Mouse (Mus musculus) liver, adult 2 months (tissue): ENCODE results near the gene Grin1. TPM values are rescaled to one million over a fixed set of nuclear protein-coding genes. Genes with fewer than 3 reads are reported as not detected.

Experiments
- DNase-seq: peaks from one replicate; pipeline ENCODE4 v3.0.0-alpha.2; 2011; ENCODE audit warnings: low read depth, low spot score; ENCODE audit errors: extremely low read depth
- H3K27ac ChIP-seq: fragments of 200-500 bp; replicated peaks from 2 replicates; pipeline ENCODE4 v1.5.1; 2012; ENCODE audit warnings: low read depth, mild to moderate bottlenecking, control low read depth, inconsistent platforms, low read length; ENCODE audit not compliant: insufficient read depth
- H3K27me3 ChIP-seq: fragments of 200-500 bp; 2 replicates; pipeline ENCODE4 v1.6.1; 2012; ENCODE audit warnings: mild to moderate bottlenecking, moderate library complexity, low read length, inconsistent platforms; ENCODE audit not compliant: control insufficient read depth, insufficient read depth
- H3K36me3 ChIP-seq: fragments of 200-500 bp; 2 replicates; pipeline ENCODE4 v1.6.1; 2012; ENCODE audit warnings: low read length, inconsistent platforms; ENCODE audit not compliant: control insufficient read depth, insufficient read depth
- H3K4me1 ChIP-seq: fragments of 200-500 bp; 2 replicates; pipeline ENCODE4 v1.6.1; 2011; ENCODE audit warnings: low read length; ENCODE audit not compliant: control insufficient read depth, insufficient read depth
- H3K4me3 ChIP-seq: fragments of 200-500 bp; 2 replicates; pipeline ENCODE4 v1.5.1; 2011; ENCODE audit warnings: low read depth, mild to moderate bottlenecking, control low read depth, low read length, moderate library complexity; ENCODE audit not compliant: insufficient read depth
- H3K79me2 ChIP-seq: fragments of 200-500 bp; 2 replicates; pipeline ENCODE4 v1.6.1; 2012; ENCODE audit warnings: inconsistent platforms, mild to moderate bottlenecking, low read length, moderate library complexity; ENCODE audit not compliant: control insufficient read depth, insufficient read depth
- H3K9ac ChIP-seq: fragments of 200-500 bp; 2 replicates; pipeline ENCODE4 v1.6.1; 2012; ENCODE audit warnings: low read depth, mild to moderate bottlenecking, control low read depth, inconsistent platforms, low read length
- CTCF ChIP-seq: fragments of 200-500 bp; IDR thresholded peaks from 2 replicates; pipeline ENCODE4 v1.5.1; 2011; ENCODE audit warnings: low read depth, low read length, control low read depth
- POLR2A ChIP-seq: fragments of 200-500 bp; IDR thresholded peaks from 2 replicates; pipeline ENCODE4 v1.6.1; 2011; ENCODE audit warnings: low read length, control low read depth; ENCODE audit not compliant: insufficient read depth; ENCODE audit errors: extremely low read depth
- WGBS: fragments of 180-500 bp; shearing (Covaris S2); methylation state at CpG from one replicate; pipeline ENCODE4 v1.1.7; 2018; 5-methylcytosine and 5-hydroxymethylcytosine counted together
- polyA plus RNA-seq: library from polyadenylated mRNA; depleted of rRNA; stranded (reverse); fragments of >200 nt; gene quantifications from 2 replicates; pipeline ENCODE4 v1.2.3, GENCODE M21; 2012
- total RNA-seq: library from RNA; depleted of rRNA; stranded (reverse); fragments of >200 nt; gene quantifications from 2 replicates; pipeline ENCODE4 v1.2.3, GENCODE M21; 2014

The Grin1 gene
- total and polyA plus RNA-seq, 2 experiments: not detected

DNA sequence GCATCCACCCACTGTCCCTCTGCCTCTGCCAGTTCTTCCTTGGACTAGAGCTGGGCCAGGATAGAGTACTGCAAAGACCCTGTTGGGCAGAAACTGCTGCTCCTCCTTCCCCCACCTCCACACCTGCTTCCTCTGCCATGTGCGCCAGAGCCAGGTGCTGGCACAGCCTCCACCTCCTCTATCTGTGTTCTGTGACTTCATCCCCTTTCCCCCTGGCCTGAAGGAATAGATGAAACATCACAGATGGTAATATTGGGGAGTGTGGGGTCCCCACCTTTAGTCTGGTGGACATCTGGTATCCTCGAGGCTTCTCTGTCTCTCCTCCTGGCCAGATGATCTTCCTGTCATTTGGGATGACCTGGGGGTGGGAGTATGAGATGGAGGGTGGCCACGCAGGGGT, 15.5 kb downstream of the Grin1 start:
- DNase-seq: no peak
- H3K27me3 ChIP-seq: peaks cover 10% of the 10 kb centered on the region
- no peak overlapping the region for H3K9ac ChIP-seq
- TF ChIP-seq CTCF (no peak), POLR2A (no peak)
- peaks cover 3% of the 10 kb centered on the region; the same call in 1 of the 2 replicates for H3K4me1 ChIP-seq
- H3K27ac ChIP-seq: no peak overlapping the region
- H3K36me3 ChIP-seq: no peaks in the 10 kb centered on the region
- no peaks in the 10 kb centered on the region for H3K79me2 ChIP-seq
- H3K4me3 ChIP-seq: no peak overlapping the region
- WGBS: 61% methylated on average over 3 of the region's 3 CpGs

DNA sequence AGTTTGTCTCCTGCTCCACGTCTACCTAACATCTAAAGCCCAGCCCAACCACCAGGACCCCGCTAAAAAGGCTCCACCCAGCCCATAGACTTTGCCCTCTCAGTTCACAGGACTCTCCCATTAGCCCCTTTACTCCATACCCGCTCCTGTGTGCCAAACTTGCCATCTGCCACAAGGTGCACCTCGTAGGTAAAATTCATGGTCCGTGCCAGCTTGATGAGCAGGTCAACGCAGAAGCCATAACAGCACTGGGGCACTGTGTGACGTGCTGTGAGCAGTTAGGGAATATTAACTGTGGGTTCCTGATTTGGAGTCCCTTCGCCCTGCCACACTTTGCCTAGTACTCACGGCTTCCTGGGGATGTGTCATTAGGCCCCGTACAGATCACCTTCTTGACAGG, 20.9 kb downstream of the Grin1 start:
- Histone ChIP-seq H3K4me3 (no peak overlapping the region), H3K79me2 (no peaks in the 10 kb centered on the region), H3K36me3 (no peaks in the 10 kb centered on the region), H3K9ac (no peak overlapping the region), H3K4me1 (no peaks in the 10 kb centered on the region), H3K27ac (no peak overlapping the region), H3K27me3 (no peaks in the 10 kb centered on the region)
- no peak for TF ChIP-seq CTCF
- no peak for TF ChIP-seq POLR2A
- DNase-seq: no peak
- 68% methylated on average over 10 of the region's 10 CpGs for WGBS

DNA sequence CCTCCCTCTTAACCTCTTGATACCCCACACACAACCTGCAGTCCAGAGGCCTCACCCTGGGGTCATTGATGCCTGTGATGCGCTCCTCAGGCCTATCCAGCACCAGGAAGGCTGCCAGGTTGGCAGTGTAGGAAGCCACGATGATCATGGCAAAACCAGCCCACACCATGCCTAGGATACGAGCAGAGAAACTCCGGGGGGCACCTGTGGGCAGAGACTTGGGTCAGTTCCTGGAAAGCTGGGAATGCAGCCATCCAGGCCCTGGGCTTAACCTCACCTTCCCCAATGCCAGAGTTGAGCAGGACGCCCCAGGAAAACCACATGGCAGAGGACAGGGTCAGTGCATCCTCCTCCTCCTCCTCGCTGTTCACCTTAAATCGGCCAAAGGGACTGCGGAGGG, 21.9 kb downstream of the Grin1 start:
- Histone ChIP-seq H3K4me3 (no peak overlapping the region), H3K4me1 (no peaks in the 10 kb centered on the region), H3K79me2 (no peaks in the 10 kb centered on the region), H3K36me3 (no peaks in the 10 kb centered on the region), H3K27ac (no peak overlapping the region), H3K27me3 (peaks cover 2% of the 10 kb centered on the region; the same call in 1 of the 2 replicates), H3K9ac (no peak overlapping the region)
- no peak for DNase-seq
- 71% methylated on average over 7 of the region's 8 CpGs for WGBS
- no peak for TF ChIP-seq CTCF
- no peak for TF ChIP-seq POLR2A

DNA sequence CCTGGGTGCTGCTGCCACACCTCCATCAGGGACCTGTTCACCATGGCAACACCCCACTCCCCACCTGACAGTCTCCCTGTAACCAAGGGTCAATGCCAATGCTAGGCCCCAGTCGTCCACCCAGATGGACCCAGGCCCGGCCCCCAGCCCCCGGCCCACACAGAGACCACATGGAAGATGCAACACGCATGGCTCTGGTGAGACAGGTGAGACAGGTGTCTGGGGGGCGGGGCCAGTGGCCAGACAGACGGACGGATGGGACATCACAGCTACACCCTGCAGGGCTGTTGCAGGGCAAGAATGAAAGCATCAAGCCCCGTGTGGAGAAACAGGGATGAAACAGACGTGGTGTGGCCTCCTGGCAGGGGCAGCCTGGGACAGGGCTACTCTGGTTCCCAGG, 25.3 kb downstream of the Grin1 start:
- Histone ChIP-seq H3K4me1 (peaks cover 3% of the 10 kb centered on the region; the same call in 1 of the 2 replicates), H3K27me3 (peaks cover 9% of the 10 kb centered on the region; the same call in 1 of the 2 replicates), H3K27ac (no peak overlapping the region), H3K36me3 (no peaks in the 10 kb centered on the region), H3K79me2 (no peaks in the 10 kb centered on the region), H3K9ac (no peak overlapping the region), H3K4me3 (no peak overlapping the region)
- no peak for DNase-seq
- TF ChIP-seq POLR2A: no peak
- no peak for TF ChIP-seq CTCF
- WGBS: 74% methylated on average over 9 of the region's 9 CpGs

DNA sequence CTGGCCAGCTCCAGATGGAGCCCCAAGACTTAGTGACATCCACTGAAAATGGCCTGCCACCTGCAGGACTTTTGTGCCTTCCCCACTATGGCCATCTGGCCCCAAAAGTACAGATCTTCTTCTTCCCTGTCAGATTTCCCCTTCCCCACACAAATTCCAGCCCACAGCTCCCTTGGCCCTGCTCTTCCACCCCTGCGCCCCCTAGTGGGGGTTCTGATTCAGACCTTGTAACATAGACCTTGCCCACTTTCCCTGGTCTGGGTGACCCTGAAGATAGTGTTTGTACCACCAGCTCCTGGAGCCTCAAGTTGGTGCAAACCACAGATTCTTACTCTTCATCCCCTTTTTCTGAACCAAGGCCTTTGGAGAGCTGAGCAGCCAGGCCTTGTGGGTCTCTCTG, 26.1 kb downstream of the Grin1 start:
- Histone ChIP-seq H3K79me2 (no peaks in the 10 kb centered on the region), H3K27ac (no peak overlapping the region), H3K9ac (no peak overlapping the region), H3K4me1 (peaks cover 3% of the 10 kb centered on the region; the same call in 1 of the 2 replicates), H3K27me3 (peaks cover 9% of the 10 kb centered on the region; the same call in 1 of the 2 replicates), H3K36me3 (no peaks in the 10 kb centered on the region), H3K4me3 (no peak overlapping the region)
- peak; percentile 88 for TF ChIP-seq CTCF
- no peak for TF ChIP-seq POLR2A
- peak; percentile 9 for DNase-seq
- WGBS: 7% methylated on average over 1 of the region's 1 CpGs

DNA sequence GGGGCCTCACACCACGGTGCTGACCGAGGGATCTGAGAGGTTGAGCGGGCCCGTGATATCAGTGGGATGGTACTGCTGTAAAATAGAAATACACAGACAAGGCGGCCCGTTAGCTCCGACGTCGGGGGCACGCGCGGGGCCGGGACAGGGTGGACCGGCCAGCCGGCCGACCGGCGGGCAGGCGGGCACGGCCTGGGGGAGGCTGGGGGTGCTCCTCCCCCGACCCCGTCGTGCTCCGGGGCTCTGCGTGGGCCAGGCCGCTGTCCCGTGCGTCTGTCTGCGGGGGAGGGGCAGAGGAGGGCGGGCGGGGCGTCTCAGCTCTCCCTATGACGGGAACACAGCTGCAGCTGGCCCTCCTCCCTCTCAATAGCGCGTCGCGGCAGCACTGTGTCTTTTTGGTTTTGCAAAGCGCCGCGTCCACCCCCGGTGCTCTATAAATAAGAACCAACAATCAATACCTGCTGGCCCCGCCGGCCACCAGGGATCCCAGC, 26.9 kb downstream of the Grin1 start:
- no peaks in the 10 kb centered on the region for H3K79me2 ChIP-seq
- H3K36me3 ChIP-seq: no peaks in the 10 kb centered on the region
- TF ChIP-seq CTCF (no peak), POLR2A (no peak)
- H3K4me1 ChIP-seq: peaks cover 3% of the 10 kb centered on the region; the same call in 1 of the 2 replicates
- DNase-seq: no peak
- WGBS: 4% methylated on average over 43 of the region's 43 CpGs
- H3K9ac ChIP-seq: no peak overlapping the region
- H3K27me3 ChIP-seq: peaks cover 9% of the 10 kb centered on the region; the same call in 1 of the 2 replicates
- no peak overlapping the region for H3K27ac ChIP-seq
- peak overlapping the region; percentile 13; the same call in 1 of the 2 replicates for H3K4me3 ChIP-seq
